Mouse (Mus musculus): ENCODE results near the gene Atp8b4.

Gene Atp8b4

GRCm38 (mm10) chr2:126434712-126435111 is 65.8 kb downstream of the Atp8b4 start:
- in situ Hi-C loops (cut with MboI, MseI), result no loop called here

- in situ Hi-C loops (cut with MboI, MseI), result no loop called here
Measured at GRCm38 (mm10) chr2:126434305-126434704, 66.2 kb downstream of the Atp8b4 start.

- in situ Hi-C loops (cut with MboI, MseI), result no loop called here
Measured at GRCm38 (mm10) chr2:126432481-126433066, 67.9 kb downstream of the Atp8b4 start.

DNA sequence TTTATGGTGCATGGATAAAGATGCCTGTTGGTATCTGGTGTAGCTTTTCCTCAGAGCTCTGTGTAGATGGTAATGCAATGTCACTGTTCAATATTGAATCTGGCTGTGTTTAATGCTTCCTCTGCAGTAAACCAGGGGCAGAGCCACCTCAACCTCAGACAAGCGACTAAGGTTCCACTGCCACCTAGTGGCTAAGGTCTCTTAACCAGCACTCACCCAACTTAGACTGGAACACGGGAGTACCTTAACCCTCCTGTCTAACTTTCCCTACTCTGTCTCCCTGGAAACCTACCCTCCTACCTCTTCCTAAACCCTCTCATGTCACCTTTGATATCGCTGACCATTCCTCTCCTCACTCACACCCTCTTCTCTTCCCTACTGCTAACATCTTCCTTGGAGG is 71.2 kb downstream of the Atp8b4 start:
- in situ Hi-C loops (cut with MboI, MseI), result no loop called here

DNA sequence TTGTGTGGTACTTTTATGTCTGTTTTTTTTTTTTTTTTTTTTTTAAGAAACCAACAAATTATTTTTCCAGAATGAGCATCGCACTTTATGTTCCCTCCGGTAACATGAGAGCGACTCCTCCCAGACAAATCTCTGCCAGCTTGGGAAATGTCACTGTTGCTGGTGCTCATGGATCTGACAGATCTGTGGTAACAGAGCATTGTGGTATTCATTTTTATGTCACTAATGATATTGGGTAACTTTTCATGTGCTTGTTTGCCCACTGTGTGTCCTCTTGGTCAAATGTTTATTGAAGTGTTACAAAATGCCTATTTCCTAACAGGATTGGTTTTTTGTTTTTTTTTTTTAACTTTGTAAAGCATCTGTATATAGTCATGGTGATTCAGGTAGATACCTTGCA is 75.3 kb downstream of the Atp8b4 start:
- in situ Hi-C loops (cut with MboI, MseI), result no loop called here

GRCm38 (mm10) chr2:126424714-126425113 is 75.8 kb downstream of the Atp8b4 start:
- in situ Hi-C loops (cut with MboI, MseI), result no loop called here

GRCm38 (mm10) chr2:126420901-126421300 is 79.6 kb downstream of the Atp8b4 start:
- in situ Hi-C loops (cut with MboI, MseI), result no loop called here

GRCm38 (mm10) chr2:126418916-126419315 is 81.6 kb downstream of the Atp8b4 start:
- in situ Hi-C loops (cut with MboI, MseI), result no loop called here

DNA sequence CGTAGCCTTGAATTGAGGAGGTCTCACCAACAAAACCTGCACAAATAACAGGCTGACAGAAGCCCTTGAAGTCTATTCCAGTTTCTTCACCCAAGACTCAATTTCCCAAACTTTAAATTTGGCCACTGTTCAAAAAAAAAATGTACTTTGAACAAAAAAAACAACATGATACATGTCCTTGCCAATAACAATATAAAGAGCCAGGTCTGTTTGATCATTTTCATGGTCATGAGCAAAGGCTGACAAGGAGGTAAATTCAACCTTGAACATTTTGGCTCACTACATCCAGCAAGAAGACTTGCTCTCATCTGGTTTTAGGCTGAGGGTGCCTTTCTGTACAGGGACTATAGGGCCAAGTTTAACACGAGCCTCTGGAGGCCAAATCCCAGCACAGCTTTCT is 83.7 kb downstream of the Atp8b4 start:
- in situ Hi-C loops (cut with MboI, MseI), result no loop called here

DNA sequence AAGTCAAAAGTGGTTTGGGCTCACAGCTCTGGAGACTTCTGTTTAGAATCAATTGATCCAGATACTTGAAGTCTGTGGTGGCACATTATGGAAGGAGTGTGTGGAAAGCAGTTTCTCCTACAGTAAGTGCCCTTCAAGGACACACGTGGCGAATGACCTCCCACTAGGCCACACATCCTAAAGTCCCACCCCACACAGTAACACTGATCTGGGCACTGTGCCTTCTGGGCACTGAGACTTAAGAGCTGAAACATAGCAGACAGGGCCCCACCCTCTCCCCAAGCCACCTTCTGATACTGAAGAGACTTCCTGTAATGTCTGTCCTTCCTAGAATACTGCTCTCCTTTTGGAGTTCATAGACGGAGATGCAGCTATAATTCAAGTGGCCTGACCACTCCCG is 84.5 kb downstream of the Atp8b4 start:
- in situ Hi-C loops (cut with MboI, MseI), result no loop called here

GRCm38 (mm10) chr2:126412759-126413158 is 87.7 kb downstream of the Atp8b4 start:
- in situ Hi-C loops (cut with MboI, MseI), result no loop called here

DNA sequence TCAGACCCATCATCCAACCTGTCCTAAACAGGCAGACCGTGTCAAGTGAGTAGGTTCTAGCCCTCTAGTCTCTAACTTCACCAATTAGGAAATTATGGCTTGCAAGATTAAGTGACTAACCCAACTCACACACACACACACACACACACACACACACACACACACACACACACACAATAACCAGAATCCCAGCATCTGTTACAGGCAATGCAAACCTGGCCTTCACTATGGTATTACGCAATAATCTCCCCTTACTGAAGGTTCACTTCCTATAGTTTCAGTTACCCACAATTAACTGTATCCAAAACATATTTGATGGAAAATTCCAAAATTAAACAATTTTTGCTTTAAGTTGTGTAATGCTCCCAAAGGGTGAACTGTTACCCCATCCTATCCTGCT is 101.0 kb downstream of the Atp8b4 start:
- in situ Hi-C loops (cut with MboI, MseI), result no loop called here

DNA sequence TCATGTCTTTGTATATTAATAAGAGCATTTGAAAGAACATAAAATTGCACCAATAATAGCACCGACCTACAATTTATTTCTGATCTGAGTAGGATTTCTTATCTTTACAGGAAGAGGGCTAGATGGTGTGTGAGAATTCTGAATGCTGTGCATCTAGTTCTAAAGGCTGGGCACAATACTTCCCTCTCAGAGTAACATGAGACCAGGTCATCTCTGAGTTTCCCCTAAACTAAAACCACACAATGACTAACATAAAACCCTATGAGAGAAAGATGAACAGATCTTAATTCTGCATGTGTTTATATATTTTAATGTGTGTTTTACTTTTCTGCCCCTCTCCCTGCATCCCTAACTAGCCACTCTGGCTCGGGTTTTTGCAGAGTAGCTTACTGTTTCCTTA is 101.5 kb downstream of the Atp8b4 start:
- in situ Hi-C loops (cut with MboI, MseI), result no loop called here

DNA sequence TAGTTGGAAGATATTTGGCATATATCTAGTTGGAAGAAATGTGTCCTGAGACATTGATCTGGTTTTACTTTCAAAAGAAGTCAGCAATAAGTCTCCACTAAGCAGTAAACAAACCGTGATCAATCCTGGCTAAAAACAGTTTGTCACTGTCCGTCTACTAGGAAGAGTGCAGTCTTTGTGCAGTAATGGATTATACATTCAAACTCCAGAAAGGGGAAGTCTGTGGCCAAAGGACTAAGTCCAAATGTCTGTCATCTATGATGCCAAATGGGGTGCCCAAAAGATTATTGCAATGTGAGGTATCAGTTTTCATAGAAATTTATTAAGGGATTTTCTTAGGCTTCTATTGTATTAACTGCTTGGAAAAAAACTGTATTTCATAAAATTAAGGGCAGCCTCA is 102.3 kb downstream of the Atp8b4 start:
- in situ Hi-C loops (cut with MboI, MseI), result no loop called here

DNA sequence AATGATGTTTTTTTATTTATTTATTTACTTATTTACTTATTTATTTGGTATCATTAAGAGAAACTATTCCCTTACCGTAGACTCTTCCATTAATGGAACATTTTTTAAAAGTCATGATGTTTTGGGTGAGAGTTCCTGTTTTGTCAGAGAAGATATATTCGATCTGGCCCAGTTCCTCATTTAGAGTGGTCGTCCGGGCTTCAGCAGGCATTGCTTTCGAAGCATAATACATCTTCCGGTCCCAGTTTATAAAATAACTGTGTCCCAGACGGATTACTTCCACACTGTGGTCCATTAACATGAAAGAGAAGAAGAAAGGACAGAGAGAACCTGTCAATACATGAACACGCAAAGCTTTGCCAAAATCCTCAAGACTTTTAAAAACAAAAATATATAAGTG is 103.0 kb downstream of the Atp8b4 start:
- in situ Hi-C loops (cut with MboI, MseI), result no loop called here

GRCm38 (mm10) chr2:126394924-126395323 is 105.5 kb downstream of the Atp8b4 start:
- in situ Hi-C loops (cut with MboI, MseI), result no loop called here

DNA sequence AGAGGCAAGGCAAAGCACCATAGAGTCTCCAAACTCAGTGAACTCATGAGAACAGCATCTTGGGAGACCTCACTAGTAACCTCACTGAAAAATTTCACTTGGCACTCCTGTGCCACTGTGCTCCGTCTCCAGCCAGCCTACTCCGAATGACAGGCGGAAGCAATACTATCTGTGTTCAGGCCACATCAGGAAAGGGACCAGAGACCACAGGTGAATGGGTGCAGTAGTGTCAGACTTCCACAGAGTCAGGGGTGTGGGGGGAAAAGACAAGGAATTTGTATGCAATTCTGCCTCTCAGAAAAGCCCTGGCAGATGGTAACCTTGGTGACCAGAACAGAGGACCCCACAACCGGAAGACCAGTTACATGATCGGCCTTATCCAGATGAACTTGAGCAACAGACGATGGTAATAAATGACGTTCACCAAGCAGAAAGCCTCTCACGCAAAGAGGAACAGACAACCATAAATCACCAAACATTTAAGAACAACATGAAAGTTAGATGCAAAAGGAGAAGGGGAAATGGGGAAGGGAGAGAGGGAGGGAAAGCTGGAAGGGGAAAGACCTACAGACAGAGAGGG is 112.9 kb downstream of the Atp8b4 start:
- in situ Hi-C loops (cut with MboI, MseI), result no loop called here

- in situ Hi-C loops (cut with MboI, MseI), result no loop called here
Measured at GRCm38 (mm10) chr2:126386056-126386455, 114.4 kb downstream of the Atp8b4 start.

DNA sequence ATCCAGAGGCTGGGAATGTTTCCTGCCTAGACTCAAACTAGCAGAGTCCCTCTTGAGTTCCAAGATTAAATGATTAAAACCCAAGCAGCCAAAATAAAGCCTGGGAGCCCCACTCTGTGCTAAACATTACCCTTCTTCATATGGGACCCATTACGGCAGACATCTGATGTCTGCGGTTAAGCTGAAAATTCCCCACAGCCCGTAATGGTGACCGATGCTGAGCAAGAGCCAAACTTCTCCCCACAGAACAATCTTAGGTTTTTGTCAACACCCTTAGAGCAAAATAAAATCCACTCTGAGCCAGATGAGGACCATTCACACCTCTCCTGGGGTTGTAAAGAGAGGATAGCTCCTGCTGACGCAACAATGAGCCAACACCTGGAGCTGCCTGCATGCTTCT is 120.2 kb downstream of the Atp8b4 start:
- in situ Hi-C loops (cut with MboI, MseI), result no loop called here

- in situ Hi-C loops (cut with MboI, MseI), result loop anchor here (25.0 kb wide), 1 partner anchor 359 kb away; no protein-coding TSS in a partner anchor
Measured at GRCm38 (mm10) chr2:126371634-126372033, 128.8 kb downstream of the Atp8b4 start.

- in situ Hi-C loops (cut with MboI, MseI), result loop anchor here (10.0 to 25.0 kb wide), 2 partner anchors 155 to 358 kb away; no protein-coding TSS in a partner anchor
Measured at GRCm38 (mm10) chr2:126369815-126370214, 130.7 kb downstream of the Atp8b4 start.

DNA sequence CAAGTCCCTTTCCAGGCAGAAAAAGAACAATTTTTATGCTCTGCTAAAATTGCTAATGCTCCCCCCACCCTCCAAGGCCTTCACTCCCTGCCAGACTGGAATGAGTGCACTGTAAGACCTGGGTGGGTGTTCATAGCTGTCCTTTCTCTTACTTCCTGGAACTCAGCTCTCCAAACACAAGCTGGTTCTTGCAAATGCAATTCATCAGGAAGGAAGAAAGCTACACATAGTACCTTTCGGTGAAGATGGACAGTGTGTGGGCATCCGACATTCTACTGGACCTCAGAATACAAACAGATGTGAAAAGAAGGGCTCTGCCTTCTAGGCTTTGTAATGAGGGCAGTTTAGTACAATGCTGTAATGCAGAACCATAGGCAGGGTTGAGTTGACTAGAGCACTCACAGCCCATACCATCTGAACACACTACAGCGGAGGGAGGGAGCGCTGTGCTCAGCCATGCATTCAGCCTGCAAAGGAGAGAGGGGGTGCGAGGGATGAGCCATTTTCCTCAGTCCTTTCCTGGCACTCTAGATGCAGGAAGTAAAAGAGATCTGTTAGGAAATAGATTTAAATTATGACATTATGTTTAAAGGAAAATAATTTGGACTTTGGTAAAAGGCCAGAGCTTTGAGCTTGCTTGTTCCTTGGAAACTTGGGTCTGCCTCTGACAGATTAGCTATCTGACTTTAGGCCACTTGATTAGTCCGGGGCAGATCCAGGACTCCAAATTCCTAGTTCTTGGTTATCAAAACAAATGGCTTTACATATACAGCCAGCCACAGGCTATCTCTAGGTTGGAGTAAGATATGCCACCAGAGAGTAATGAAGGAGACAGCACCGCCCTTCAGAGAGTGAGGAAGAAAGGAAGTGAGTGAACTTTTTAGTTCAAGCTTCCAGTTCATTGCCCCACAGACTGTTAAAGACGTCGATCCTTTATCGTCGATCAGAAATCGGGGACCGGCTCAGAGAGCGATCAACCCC is 136.4 kb downstream of the Atp8b4 start:
- in situ Hi-C loops (cut with MboI, MseI), result loop anchor here (10.0 to 25.0 kb wide), 2 partner anchors 161 to 352 kb away; no protein-coding TSS in a partner anchor

Measured in regulatory T cell (primary cell).